Mouse (Mus musculus) retina, postnatal 7 days (tissue): ENCODE data around the gene Dntt.

Experiments
- DNase-seq: peaks from one replicate; pipeline ENCODE4 v3.0.0-alpha.2; 2012; ENCODE audit warnings: low read depth, low spot score

The Dntt gene

DNA sequence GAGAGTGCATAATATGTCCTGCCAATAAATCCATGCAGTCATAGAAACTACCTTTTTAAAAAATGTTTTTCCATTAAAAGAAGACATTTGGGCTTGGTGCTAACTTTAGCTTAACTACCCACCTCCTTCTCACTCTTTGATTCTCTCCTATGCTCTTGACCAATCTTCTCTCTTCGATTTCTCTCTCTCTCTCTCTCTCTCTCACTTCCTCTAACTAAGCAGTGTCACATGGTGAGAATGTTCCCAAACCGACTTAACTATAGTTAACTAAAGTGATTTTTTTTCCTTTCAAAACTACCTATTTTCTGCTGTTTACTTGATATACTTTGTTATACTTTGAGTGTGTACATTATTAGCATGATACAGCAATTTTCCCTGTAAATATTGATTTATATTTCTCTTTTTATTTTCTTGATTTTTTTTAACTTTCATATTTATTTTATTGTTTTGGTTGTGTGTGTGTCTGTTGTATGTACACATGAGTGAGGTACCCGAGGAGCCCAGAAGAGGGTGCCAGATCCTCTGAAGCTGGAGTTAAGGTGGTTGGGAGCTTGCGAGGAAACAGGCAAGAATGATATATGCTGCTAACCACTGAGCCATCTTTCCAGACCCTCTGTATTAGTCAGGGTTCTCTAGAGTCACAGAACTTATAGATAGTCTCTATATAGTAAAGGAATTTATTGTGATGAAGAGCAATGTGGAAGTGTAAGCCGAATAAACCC is 20.2 kb upstream of the Dntt start:
- no peak for DNase-seq

DNA sequence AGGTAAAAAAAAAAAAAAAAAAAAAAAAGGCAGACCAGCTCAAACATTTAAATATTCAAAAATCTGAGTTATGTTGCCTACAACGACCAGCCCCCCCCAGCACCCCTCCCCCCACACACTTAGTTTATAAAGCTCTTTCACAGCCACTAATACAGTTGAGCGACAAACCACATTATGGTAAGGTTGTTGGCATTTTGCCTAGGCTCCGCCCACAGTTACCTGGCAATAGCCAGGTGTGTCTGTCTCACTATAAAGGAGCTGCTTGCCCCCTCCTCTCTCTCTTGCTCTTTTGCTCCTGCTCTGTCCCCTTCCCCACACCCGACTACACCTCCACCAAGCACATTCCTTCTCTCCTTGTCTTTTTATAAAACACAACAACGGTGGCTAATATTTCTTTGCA is 17.4 kb upstream of the Dntt start:
- no peak for DNase-seq

DNA sequence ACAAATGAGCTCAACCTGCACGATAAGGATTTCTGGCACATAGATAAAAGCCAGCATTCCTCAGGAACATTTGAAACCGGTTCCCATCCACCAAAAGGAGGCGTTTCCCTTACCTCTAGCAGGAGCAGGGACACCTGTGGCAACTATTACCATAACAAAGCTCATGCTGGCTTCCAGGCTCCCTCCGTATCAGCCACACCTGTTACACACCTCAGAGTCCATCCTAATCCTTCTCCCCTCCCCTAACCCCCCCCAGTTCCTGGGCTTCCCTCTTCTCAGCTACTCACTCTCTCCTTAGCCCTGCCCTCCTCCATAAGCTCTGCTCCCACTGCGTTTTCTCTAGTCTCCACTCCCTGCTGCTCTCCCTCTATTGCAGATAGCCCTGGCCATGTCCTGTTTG is 15.5 kb upstream of the Dntt start:
- DNase-seq = no peak

DNA sequence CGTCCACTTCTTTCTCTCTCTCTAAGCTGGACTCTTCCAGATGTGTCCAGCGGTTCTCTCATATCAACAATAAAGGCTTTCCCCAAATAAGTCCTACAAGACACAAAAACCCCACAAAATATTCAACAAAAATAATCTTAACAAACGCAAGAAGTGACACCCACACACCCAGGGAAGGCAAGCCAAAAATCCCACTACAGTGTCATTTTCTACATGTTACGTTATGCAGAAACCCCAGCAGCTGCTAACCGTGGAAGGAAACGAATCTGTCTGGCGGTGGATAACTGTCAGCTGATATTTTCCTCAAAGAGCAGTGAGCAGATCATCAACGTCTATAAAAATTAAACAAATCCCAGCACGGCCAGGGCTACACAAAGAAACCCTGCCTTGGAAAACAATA is 15.1 kb upstream of the Dntt start:
- no peak for DNase-seq

DNA sequence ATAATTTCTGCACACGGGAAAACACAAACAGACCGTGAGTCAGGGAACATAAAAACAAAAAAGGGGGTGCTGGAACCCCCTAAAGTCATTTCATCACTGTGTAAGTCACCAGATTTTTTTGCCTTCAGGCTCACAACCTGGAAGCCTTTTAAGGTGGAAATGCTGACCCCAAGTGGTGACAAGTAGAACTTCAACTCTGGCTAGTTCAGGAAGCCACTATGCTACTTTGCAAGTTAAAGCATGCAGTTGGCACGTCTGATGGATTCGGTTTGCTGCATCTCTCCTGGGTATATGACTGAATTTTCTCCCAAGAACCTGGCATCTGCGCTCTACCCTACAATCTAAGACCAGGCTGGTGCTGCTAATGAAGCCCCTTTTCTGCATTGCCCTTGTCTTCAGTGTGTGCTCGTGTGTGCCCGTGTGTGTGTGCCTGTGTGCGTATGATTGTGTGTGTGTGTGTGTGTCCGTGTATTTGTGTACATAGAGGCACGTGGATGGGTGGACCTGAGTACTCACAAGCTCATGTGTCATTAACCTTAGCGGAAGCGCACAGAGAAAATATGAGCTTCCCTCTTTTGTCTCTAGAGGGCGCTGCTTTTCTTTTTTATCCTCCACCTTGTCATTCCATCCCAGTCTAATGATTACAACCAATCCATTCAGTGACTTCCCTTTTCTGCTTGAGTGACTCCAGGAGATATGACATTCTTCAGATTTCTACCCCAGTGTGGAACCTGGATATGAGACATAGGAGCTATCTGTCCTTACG is 12.9 kb upstream of the Dntt start:
- peak; percentile 43 for DNase-seq

DNA sequence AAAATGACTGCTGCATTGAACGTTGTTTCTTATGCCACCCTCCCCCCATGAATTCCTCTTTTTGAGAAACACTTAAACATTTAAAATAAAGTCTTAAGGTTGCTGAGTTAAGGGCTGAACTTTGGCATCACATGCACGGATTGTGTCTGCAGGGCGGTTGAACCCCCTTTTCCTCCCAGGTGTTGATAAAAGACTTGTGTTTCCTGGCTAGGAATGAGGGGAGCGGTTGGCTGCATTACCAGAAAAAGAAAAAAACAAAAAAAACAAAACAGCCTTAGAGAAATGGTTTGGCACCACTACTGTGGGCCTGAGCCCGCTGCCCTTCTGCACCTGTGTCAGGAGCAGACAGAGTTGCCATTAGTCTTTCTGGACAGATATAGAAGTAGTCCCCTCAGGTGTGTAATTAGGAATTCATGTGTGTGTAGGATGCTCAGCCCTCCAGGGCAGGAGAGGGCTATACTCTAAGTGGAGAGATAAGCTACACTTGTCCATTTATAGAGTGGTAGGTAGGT is 9.9 kb upstream of the Dntt start:
- no peak for DNase-seq

DNA sequence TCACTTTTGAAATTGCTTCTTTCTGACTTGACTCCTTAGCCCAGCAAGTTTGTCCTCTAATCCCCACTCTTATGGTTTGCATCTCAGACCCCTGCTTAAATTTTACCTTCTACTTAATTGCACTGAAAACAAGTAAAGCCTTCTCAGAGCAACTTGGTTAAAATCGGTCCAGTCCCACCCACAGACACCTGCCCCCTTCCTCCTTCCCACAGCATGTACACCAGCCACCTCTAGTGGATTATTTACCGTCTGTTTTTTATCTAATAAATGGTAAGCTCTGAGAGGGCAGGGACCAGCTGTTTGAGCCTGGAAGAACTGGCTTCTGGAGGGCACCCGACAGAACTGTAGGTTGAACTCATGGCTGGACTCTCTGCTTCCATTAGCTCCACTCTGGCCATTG is 8.5 kb upstream of the Dntt start:
- no peak for DNase-seq

DNA sequence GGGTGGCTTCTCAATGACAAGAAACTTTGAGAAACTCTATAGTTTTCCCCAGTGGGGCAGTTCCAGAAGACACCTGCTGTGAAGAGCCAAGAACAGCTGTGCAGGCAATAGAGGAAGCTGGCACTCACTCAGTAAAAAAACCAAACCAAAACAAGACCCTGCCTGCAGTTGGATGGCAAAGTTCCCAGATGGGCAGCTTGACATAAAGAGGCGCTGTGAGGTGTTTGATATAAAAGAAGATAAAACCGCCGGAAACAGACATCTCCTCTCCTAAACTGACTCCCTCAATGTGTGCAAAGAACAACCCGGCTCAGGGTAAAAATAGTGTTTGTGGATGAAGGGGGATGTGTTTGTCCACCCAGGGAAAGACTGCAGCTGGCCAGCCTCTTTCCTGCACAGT is 6.8 kb upstream of the Dntt start:
- no peak for DNase-seq

DNA sequence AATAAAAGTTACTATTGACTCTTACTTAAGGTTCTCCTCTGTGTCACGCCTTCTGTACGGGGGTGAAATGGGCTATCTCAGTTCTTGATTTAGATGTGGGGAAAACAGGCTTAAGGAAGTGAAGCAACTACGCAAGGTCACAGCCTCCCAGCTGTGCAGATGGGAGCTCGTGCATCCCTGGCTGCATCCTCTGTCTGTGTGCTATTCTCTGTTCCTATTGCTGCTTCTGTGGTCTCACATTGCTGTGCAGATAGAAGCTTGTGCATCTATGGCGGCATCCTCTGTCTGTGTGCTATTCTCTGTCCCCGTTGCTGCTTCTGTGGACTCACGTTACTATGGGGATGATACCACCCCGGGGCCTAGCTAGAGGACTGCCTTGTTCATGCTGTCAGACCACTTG is 2.5 kb upstream of the Dntt start:
- DNase-seq = no peak

DNA sequence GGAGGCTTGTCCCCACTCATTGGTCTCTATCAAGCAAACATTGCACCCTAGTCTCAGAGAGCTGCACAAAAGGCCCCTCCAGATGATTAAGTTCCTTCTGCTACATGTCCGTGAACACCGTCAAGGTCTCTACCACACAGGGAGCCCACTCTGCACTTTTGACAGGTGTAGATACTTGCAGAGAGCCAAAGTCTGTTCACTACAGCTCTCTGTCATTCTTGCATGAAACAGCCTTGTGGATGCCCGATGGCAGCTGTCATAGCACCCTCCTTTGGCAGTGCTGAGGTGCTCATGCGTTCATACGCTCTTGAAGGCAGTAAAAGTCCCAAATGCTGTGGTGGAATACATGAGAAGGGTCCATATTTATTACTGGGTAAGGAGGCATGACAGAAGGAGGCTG is 2.1 kb upstream of the Dntt start:
- no peak for DNase-seq

DNA sequence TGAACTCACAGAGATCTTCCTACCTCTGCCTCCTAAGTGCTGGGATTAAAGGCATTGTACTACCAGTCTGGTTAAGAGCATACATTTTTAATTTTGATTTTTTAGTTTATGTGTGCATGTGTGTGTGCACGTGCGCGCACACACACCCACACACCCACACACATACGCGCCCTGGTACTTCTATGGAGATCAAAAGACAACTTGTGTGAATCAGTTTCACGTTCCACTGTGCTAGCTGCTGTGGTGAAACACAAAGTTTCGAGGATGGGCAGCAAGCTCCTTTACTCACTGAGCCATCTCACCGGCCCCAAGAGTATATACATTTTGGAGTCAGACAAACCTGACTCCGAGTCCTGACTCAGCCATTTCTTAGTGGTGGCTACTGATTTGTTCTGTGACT is 1.5 kb upstream of the Dntt start:
- DNase-seq = no peak

DNA sequence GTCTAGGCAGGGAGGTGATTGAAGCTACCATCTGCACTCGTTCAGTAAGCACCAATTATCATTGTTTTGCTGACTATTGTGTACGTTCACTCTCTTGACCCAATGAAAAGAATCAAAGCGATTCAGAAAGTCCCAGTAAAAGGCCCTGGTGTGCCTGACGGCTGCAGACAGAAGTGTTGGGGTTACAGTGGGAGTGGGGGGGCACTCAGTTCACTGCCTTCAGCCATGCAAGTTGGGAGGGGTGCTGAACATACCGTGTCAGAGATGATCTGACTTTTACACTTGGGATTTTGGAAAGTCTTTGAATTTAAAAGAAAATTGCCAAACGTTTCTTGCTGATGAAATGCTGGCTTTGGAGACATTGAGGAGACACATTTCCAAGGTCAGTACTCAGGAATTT is 1.1 kb downstream of the Dntt start:
- no peak for DNase-seq

DNA sequence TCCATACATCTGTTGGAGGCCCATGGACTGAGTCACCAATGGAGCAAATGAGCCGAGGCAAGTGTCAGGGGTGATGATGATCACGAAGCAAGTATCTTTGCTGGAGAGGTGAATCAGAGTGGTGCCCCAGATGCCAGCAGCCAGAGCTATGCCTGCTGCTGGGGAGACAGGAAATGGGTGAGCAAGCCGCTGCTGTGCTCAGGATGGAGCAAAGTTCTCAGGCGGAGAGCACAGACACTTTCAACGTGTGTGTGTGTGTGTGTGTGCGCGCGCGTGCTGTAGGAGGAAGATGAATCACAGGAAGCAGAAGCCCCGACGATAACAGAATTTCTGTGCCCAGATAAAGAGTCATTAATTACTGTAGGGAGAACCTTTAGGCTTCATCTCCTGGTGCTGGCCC is 1.9 kb downstream of the Dntt start:
- DNase-seq = no peak

DNA sequence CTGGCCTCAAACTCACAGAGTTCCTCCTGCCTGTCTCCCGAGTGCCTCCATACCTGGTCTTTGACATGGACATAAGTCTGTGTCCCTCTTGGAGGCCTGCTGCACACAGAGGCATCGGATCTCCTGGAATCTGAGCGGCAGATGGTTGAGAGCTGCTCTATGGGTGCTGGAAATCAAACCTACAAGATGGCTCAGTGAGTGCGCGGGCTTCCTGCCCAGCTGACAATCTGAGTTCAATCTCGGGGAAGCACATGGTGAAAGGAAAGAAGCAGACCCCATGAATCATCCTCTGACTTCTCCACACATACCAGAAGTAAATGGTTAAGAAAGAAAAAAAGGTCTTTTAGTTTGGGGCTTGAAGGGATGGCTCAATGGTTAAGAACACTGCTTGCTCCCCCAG is 2.8 kb downstream of the Dntt start:
- no peak for DNase-seq

DNA sequence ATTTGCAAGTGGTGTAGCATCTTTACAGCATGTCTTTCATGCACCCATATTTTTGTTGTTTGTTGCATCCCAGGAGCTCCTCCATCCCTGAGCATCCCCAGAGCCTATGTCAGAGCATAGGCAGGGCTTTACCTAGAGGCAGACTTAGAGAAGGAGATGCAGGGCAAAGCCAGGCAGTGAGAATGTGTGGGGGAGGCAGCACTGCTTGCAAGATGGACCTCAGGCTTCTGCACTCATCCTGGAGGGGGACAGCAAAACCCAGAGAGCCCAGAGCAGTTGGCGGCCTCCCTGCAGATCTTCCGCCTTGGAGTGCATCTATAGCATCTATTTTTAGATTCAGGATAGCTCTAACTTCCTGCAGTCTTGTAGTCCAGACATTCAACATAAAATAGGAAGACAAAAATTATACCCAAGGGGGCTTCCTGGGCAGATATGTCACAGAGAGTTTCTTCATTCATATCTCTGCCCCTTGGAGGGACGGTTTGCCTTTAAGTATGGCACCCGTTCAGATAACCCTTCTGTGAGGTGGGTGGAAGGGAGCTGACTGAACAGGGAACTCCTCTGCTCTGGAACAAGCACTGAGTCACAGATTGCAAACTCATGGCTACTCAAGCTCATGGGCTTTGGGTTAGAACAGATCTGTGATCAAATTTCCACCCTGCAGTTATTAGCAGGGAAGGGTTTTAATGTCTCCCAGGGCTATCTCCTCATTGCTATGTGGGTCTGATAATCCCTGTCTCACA is 6.9 kb downstream of the Dntt start:
- no peak for DNase-seq

DNA sequence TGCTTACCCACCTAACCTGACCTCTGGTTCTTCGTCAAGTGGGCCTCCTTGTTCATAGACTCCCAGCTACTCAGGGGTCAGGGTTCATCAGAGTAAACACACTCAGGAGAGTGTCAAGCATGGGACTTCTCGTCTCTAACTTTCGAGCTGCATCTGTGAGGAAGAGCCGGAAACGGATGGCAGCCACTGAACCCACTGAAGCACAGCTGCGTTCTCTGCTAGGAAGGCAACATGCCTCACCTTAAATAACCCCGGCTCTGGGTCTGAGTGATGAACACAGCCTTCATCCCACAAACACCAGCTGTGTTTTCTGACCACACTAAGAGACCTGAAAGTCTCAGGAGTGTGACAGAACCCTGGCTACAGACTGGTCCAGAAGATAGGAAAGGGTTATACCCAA is 10.0 kb downstream of the Dntt start:
- DNase-seq = no peak

DNA sequence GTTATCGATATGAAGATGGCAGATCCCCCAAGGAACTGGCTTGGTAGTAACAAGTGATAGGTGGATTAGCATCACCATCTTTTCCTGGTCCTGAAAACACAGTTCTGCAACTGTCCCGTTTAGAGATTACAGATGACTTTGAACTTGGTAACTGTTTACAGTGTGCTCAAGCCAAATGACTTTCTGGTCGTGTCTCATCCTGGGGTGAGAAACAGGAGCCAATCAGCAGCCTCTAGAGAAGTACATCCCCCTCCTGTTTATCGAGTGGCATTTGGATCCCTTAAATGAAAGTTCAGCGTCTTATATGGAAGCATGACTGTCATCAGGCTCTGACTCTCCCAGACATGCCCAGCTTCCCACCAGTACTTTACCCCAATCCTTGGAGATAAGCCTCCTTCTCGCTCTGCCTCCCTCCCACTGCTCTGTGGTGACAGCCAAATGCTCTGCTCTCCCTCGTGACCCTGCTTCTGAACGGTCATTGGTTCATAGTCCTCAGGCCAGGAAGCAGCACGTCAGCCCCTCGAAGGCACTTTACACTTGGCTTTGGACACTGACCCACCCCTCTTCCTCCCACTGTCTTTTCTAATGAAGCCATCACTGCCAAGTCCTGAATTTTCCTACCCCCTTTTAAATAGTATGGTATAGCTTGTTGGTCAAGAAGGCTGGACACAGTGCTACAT is 16.2 kb downstream of the Dntt start:
- no peak for DNase-seq

DNA sequence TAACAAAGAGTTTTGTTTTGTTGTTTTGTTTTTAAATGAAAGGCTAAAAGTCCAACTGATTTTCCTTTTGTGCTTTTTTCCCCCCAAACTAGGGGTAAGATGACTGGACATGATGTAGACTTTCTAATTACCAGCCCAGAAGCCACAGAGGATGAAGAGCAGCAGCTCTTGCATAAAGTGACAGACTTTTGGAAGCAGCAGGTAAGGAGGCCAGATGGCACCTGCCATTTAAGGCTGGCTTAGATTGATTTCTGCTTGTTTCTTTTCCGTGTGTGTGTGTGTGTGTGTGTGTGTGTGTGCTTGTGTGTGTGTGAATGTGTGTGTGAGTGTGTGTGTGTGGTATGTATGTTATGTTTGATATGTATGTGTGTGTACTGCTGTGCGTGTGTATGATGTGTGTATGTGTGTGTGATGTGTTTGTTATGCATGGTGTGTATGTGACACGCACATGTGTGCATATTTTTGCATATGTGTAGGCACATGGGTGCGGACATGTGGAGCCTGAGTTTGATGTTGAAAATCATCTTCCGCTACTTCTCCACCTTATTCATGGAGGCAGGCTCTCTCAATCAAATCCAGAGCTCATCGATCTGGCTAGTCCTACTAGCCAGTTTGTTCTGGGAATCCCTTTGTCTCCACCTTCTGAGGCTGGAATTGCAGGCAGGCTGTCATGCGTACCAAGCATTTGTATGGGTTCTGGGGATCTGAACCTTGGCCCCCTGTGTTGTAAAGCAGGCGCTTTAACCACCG is 18.5 kb downstream of the Dntt start:
- no peak for DNase-seq

DNA sequence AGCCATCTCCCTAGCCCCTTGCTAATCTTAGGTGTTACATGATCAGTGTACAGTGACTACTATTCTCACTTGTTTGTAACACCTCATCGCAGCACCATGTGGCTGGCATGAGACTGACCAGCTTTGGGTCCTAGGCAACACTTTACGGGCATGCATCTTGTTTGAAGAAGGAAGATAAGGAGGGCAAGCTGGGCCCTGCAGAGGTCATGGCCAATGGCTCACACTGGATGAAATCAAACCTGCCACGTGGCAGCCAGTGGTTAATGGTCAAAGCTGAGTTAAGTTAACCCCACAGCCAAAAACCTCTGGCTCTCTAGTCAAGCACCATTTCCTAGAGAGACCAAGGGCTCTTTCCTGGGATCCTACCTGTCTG is 19.1 kb downstream of the Dntt start:
- DNase-seq = no peak

DNA sequence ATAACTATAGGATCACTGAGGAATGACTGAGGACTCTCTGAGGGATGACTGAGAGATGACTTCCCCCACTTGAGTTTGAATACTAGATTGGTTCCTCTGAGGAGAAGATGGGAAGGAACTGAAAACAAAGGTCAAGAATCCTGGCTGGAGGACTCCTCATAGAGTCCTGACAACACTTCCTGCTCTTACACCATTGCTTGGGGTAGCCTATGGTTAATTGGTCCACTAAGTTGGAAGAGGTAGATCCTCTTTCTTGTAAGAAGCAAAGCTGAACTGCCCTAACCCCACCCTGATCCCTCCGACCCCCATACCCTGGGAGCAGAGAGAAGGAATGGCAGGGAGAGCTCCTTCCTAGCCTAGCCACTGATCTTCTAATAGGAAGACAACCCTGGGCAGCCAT is 22.6 kb downstream of the Dntt start:
- DNase-seq = no peak

DNA sequence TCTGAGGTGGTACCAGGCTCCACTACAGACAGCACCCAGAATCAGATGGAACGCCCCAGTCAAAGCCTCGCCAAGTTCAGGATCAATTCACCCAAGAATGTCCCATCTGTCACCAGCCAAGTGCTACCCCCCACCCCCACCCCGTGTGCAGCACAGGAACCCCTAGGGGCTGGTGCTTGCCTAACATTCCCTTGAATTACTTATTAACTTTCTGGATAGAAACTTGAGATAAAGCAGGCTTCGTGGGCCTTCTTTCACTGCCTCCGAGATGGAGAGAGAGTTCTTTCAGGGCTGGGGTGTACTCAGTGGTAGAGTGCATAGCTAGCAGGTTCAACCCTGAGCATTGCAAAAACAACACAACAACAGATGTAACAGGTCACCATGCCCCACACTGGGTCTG is 23.2 kb downstream of the Dntt start:
- DNase-seq = no peak
